Mouse (Mus musculus) layer of hippocampus, adult 18-20 months (tissue): ENCODE measurements around the gene Gsg1l2. TPM values are rescaled to one million over a fixed set of nuclear protein-coding genes. Genes with fewer than 3 reads are reported as not detected.

ENCODE experiments used
- DNase-seq, 2 experiments: peaks; one replicate each; pipeline ENCODE4 v3.0.0; 2022; ENCODE audit warnings: low spot score in 2 of 2
- long read RNA-seq: library from polyadenylated mRNA; stranded (forward); transcript quantifications from one replicate; pipeline ENCODE4 v2.0.0, GENCODE M21; 2021
- total RNA-seq, 2 experiments: library from RNA; stranded (reverse); gene quantifications; 2 replicates each; pipeline ENCODE4 v1.2.3; 2021

Gsg1l2 gene
- total RNA-seq, result not detected
- long read RNA-seq, result 0 reads

GRCm38 (mm10) chr11:67774379-67774778, at the start of gene Gsg1l2:
Gene Gsg1l2 (plus strand): TSS chr11:67774608.
- no peak for DNase-seq

GRCm38 (mm10) chr11:67727095-67727494, 47.3 kb upstream of the Gsg1l2 start:
- no peak for DNase-seq

GRCm38 (mm10) chr11:67728726-67729125, 45.7 kb upstream of the Gsg1l2 start:
- DNase-seq, result no peak

GRCm38 (mm10) chr11:67731056-67731455, 43.4 kb upstream of the Gsg1l2 start:
- no peak for DNase-seq

- DNase-seq, result no peak
These were observed 40.7 kb upstream of the Gsg1l2 start for GRCm38 (mm10) chr11:67733726-67734125.

GRCm38 (mm10) chr11:67734597-67734996, 39.8 kb upstream of the Gsg1l2 start:
- DNase-seq, result no peak

- DNase-seq, result no peak
These were observed 36.1 kb upstream of the Gsg1l2 start for GRCm38 (mm10) chr11:67738345-67738744.

GRCm38 (mm10) chr11:67738846-67739490, 35.4 kb upstream of the Gsg1l2 start:
- DNase-seq, result no peak

- DNase-seq, result no peak
These were observed 32.8 kb upstream of the Gsg1l2 start for GRCm38 (mm10) chr11:67741569-67741968.

- no peak for DNase-seq
These were observed 18.1 kb upstream of the Gsg1l2 start for GRCm38 (mm10) chr11:67756287-67756686.

GRCm38 (mm10) chr11:67757373-67758167, 16.8 kb upstream of the Gsg1l2 start:
- no peak for DNase-seq

GRCm38 (mm10) chr11:67771053-67771452, 3.4 kb upstream of the Gsg1l2 start, which contains the start of gene Glp2r:
Gene Glp2r (minus strand): TSS chr11:67771153.
- DNase-seq, result no peak

- no peak for DNase-seq
These were observed 2.7 kb upstream of the Gsg1l2 start for GRCm38 (mm10) chr11:67771691-67772090.

GRCm38 (mm10) chr11:67772577-67772976, 1.8 kb upstream of the Gsg1l2 start:
- peak; percentile 52 to 77 for DNase-seq

- no peak for DNase-seq
These were observed 15.8 kb downstream of the Gsg1l2 start for GRCm38 (mm10) chr11:67790182-67790581.

- no peak for DNase-seq
These were observed 23.5 kb downstream of the Gsg1l2 start, which contains the start of gene Dhrs7c for GRCm38 (mm10) chr11:67797931-67798330. Gene Dhrs7c (plus strand): TSS chr11:67798187.

- no peak for DNase-seq
These were observed 25.8 kb downstream of the Gsg1l2 start for GRCm38 (mm10) chr11:67800130-67800723.

GRCm38 (mm10) chr11:67801169-67801568, 26.8 kb downstream of the Gsg1l2 start:
- DNase-seq, result no peak

GRCm38 (mm10) chr11:67805538-67805937, 31.1 kb downstream of the Gsg1l2 start:
- DNase-seq, result no peak

- DNase-seq, result no peak
These were observed 32.6 kb downstream of the Gsg1l2 start for GRCm38 (mm10) chr11:67806832-67807597.

- DNase-seq, result no peak
These were observed 33.6 kb downstream of the Gsg1l2 start for GRCm38 (mm10) chr11:67808051-67808450.
